Mouse (Mus musculus): ENCODE measurements around the gene Rem1. TPM values are rescaled to one million over a fixed set of nuclear protein-coding genes. Genes with fewer than 3 reads are reported as not detected.

Rem1 gene
- polyA plus RNA-seq, 1 experiment from 2014 or later: 6.1 TPM

DNA sequence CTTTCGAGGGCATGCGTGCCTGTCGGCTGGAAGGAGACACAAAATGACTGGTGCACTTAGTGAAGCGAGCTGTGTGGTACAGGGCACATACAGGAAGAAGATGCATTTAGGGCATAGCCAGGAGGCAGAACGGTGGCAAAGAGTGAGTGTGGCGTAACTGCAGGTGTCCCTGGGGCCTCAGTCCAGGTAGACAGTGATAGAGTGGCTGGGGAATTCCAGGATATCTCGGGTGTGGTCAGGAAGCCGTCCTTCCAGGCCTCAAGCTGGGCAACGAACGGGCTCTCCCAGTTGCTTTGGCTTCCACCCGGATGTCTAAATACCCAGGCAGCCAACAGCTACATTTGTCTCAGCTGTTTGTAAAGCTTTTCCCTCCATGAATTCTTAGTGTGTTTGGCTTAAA, 47.4 kb downstream of the Rem1 start:
- Histone ChIP-seq H3K4me1 (ENCODE audit: control insufficient read depth, insufficient read depth, low read length) (peaks cover 34% of the 10 kb centered on the region), H3K36me3 (ENCODE audit: control insufficient read depth, insufficient read depth, low read length) (peaks cover 14% of the 10 kb centered on the region; the same call in 1 of the 2 replicates)

DNA sequence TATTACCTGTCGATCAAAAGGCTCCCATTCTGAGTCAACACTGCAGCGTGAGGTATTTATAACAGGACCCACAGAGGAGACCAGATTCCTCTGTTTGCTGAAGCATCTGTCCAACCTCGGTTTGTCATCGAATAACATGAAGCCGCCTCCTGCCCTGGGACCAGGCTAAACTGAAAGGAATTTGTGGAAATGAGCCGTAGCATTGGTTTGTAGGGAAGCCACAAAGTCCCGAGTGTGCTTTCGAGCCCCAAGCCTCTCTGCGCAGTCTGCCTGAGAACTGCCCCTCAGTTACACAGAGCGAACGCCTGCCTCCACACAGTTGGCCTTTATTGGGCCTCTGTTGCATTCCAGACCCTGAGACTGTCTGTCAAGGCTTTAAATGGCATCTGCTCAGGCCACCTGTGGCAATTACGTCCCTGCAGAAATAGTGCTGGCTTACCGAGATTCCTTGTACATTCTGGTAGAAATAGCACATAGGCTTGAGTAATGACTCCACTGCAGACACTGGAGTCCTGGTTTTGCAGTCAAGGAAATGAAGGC, 48.6 kb downstream of the Rem1 start:
- Histone ChIP-seq H3K4me1 (ENCODE audit: control insufficient read depth, insufficient read depth, low read length) (peaks cover 40% of the 10 kb centered on the region), H3K36me3 (ENCODE audit: control insufficient read depth, insufficient read depth, low read length) (peaks cover 14% of the 10 kb centered on the region; the same call in 1 of the 2 replicates), H3K27me3 (ENCODE audit: control insufficient read depth, insufficient read depth, low read length) (no peaks in the 10 kb centered on the region), H3K4me2 (no peak overlapping the region), H3K9me3 (replicated peaks; ENCODE audit: control insufficient read depth, low read length) (no peaks in the 10 kb centered on the region), H3K27ac (ENCODE audit: low read depth, low read length) (no peak overlapping the region), H3K9ac (ENCODE audit: low read depth, low read length) (no peak overlapping the region), H3K4me3 (ENCODE audit: low read depth, low read length) (no peak overlapping the region)
- ATAC-seq (replicated peaks; ENCODE audit: insufficient number of reproducible peaks, low FRiP score, low TSS enrichment): no peak
- WGBS (ENCODE audit: insufficient replicate concordance): 84% methylated on average over 13 of the region's 13 CpGs

More for the DNA sequence above, 47.4 kb downstream of the Rem1 start:
- H3K27ac ChIP-seq (ENCODE audit: low read depth, low read length): no peak overlapping the region
- no peak for ATAC-seq (replicated peaks; ENCODE audit: insufficient number of reproducible peaks, low FRiP score, low TSS enrichment)
- H3K4me3 ChIP-seq (ENCODE audit: low read depth, low read length): no peak overlapping the region
- no peaks in the 10 kb centered on the region for H3K27me3 ChIP-seq (ENCODE audit: control insufficient read depth, insufficient read depth, low read length)
- no peak overlapping the region for H3K4me2 ChIP-seq
- no peaks in the 10 kb centered on the region for H3K9me3 ChIP-seq (replicated peaks; ENCODE audit: control insufficient read depth, low read length)
- 77% methylated on average over 11 of the region's 11 CpGs for WGBS (ENCODE audit: insufficient replicate concordance)
- no peak overlapping the region for H3K9ac ChIP-seq (ENCODE audit: low read depth, low read length)

DNA sequence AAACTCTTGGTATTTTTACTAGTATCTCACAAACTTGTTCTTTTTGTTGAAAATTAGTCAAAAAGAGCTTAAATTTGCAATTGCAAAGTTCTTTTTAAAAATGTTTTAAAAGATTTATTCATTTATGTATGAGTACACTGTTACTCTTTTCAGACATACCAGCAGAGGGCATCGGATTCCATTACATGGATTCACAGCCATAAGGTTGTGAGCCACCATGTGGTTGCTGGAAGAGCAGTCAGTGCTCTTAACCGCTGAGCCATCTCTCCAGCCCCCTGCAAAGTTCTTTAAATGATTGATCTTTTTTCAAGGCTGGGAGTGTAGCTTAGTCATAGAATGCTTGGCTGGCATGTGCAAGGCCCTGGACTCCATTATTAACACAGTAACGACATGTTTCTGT, 51.6 kb downstream of the Rem1 start:
- Histone ChIP-seq H3K27ac (ENCODE audit: low read depth, low read length) (no peak overlapping the region), H3K4me1 (ENCODE audit: control insufficient read depth, insufficient read depth, low read length) (peaks cover 14% of the 10 kb centered on the region), H3K27me3 (ENCODE audit: control insufficient read depth, insufficient read depth, low read length) (no peaks in the 10 kb centered on the region), H3K4me2 (no peak overlapping the region), H3K4me3 (ENCODE audit: low read depth, low read length) (no peak overlapping the region), H3K9me3 (replicated peaks; ENCODE audit: control insufficient read depth, low read length) (no peaks in the 10 kb centered on the region), H3K9ac (ENCODE audit: low read depth, low read length) (no peak overlapping the region), H3K36me3 (ENCODE audit: control insufficient read depth, insufficient read depth, low read length) (peaks cover 40% of the 10 kb centered on the region)
- ATAC-seq (replicated peaks; ENCODE audit: insufficient number of reproducible peaks, low FRiP score, low TSS enrichment): no peak
- 67% methylated on average over 3 of the region's 3 CpGs for WGBS (ENCODE audit: insufficient replicate concordance)

DNA sequence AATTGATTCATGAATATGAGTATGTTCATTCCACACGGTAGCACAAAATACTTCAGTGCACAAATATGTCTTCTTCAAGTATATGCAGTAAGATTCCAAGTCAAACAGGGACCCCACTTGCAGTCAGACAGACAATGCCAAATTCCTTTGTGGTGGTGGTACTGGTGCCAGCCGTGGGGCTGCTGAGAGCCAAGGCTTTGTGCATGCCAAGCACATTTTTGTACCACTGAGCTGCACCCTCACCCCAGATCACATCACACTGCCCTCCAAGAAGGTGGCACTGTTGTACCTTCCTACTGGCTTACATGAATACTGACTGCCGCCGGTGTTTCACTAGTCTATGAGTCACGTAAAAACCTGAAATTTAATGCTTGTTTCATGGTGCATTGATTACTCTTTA, 52.2 kb downstream of the Rem1 start:
- Histone ChIP-seq H3K9me3 (replicated peaks; ENCODE audit: control insufficient read depth, low read length) (no peaks in the 10 kb centered on the region), H3K4me3 (ENCODE audit: low read depth, low read length) (no peak overlapping the region), H3K36me3 (ENCODE audit: control insufficient read depth, insufficient read depth, low read length) (peaks cover 46% of the 10 kb centered on the region), H3K27ac (ENCODE audit: low read depth, low read length) (no peak overlapping the region), H3K4me1 (ENCODE audit: control insufficient read depth, insufficient read depth, low read length) (peaks cover 13% of the 10 kb centered on the region), H3K4me2 (no peak overlapping the region), H3K27me3 (ENCODE audit: control insufficient read depth, insufficient read depth, low read length) (no peaks in the 10 kb centered on the region), H3K9ac (ENCODE audit: low read depth, low read length) (no peak overlapping the region)
- WGBS (ENCODE audit: insufficient replicate concordance): 92% methylated on average over 5 of the region's 5 CpGs
- ATAC-seq (replicated peaks; ENCODE audit: insufficient number of reproducible peaks, low FRiP score, low TSS enrichment): no peak

DNA sequence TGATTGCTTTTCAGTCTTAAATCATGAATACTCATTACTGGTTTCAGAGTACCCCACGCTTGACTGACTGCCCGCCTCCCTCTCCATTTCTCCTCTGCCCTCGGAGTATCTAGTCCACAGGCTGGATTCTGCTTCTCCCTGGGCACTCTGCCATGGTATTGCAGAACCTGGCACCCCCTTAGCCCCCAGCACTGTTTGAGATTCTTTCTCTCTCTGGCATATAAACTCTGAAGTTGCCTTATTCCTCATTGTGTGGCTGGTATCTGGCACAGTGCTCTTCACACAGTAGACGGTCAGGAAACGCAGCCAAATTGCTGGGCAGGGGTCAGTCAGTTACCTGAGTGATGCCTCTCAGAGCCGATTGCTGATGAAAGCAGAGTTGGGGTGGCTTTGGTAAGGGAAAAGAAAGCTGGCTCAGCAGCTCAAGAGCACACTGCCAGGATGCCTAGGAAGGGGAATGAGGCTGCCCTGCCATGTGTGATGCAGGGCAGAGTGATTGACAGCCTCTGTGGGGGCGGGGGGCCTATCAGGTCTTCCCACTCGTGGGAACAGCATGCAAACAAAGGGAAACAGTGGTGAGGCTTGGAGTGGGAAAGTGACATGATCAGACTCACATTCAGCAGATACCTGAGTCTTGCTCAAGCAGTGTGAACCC, 53.1 kb downstream of the Rem1 start:
- H3K4me1 ChIP-seq (ENCODE audit: control insufficient read depth, insufficient read depth, low read length): peaks cover 9% of the 10 kb centered on the region
- H3K27ac ChIP-seq (ENCODE audit: low read depth, low read length): no peak overlapping the region
- ATAC-seq (replicated peaks; ENCODE audit: insufficient number of reproducible peaks, low FRiP score, low TSS enrichment): no peak
- WGBS (ENCODE audit: insufficient replicate concordance): 79% methylated on average over 8 of the region's 8 CpGs
- H3K9ac ChIP-seq (ENCODE audit: low read depth, low read length): peak overlapping the region; percentile 12; the same call in 1 of the 2 replicates
- no peaks in the 10 kb centered on the region for H3K27me3 ChIP-seq (ENCODE audit: control insufficient read depth, insufficient read depth, low read length)
- H3K9me3 ChIP-seq (replicated peaks; ENCODE audit: control insufficient read depth, low read length): no peaks in the 10 kb centered on the region
- H3K4me3 ChIP-seq (ENCODE audit: low read depth, low read length): no peak overlapping the region
- peaks cover 56% of the 10 kb centered on the region for H3K36me3 ChIP-seq (ENCODE audit: control insufficient read depth, insufficient read depth, low read length)
- H3K4me2 ChIP-seq: no peak overlapping the region

DNA sequence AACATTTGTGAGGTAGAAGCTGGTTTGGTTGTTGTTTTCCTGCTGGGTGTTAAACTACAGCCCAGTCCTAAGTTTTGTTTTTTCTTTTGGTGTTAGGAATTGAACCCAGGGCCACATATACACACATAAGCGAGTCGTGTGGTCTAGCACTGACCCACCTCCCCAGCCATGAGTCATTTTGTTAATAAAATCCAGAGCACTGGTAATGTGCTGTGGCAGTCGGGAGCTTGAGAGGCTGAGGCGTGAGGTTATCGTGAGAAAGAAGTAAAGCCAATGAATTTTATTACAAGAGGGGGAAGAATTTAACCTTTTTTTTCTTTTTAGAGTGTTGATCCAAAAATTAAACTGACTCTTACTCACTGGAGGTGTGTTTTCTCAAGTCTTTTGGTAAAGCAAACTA, 56.3 kb downstream of the Rem1 start:
- Histone ChIP-seq H3K27ac (ENCODE audit: low read depth, low read length) (no peak overlapping the region), H3K9ac (ENCODE audit: low read depth, low read length) (no peak overlapping the region), H3K27me3 (ENCODE audit: control insufficient read depth, insufficient read depth, low read length) (no peaks in the 10 kb centered on the region), H3K4me3 (ENCODE audit: low read depth, low read length) (no peak overlapping the region), H3K4me1 (ENCODE audit: control insufficient read depth, insufficient read depth, low read length) (peaks cover 9% of the 10 kb centered on the region), H3K4me2 (no peak overlapping the region), H3K36me3 (ENCODE audit: control insufficient read depth, insufficient read depth, low read length) (peaks cover 75% of the 10 kb centered on the region), H3K9me3 (replicated peaks; ENCODE audit: control insufficient read depth, low read length) (peaks cover 5% of the 10 kb centered on the region)
- no peak for ATAC-seq (replicated peaks; ENCODE audit: insufficient number of reproducible peaks, low FRiP score, low TSS enrichment)
- whole genome bisulfite sequencing (ENCODE audit: insufficient replicate concordance): 91% methylated on average over 5 of the region's 5 CpGs

Other genes with a start within 250 kb of the Rem1 start
- gene Sox12, start 228.9 kb upstream of the Rem1 start, polyA plus RNA-seq (2014; fragmentation: Nextera tagmentation; extraction: Ambion mirVana): 12.9 and 13.9 TPM in 2 replicates
- 50.9 and 55.4 TPM in 2 replicates for gene Zcchc3, start 211.9 kb upstream of the Rem1 start, polyA plus RNA-seq (2014; fragmentation: Nextera tagmentation; extraction: Ambion mirVana)
- 1.4 and 1.5 TPM in 2 replicates for gene 6820408C15Rik, start 211.4 kb upstream of the Rem1 start, polyA plus RNA-seq (2014; fragmentation: Nextera tagmentation; extraction: Ambion mirVana)
- not detected in 2 replicates for gene Defb23, start 162.3 kb upstream of the Rem1 start, polyA plus RNA-seq (2014; fragmentation: Nextera tagmentation; extraction: Ambion mirVana)
- not detected in 2 replicates for gene Defb20, start 149.9 kb upstream of the Rem1 start, polyA plus RNA-seq (2014; fragmentation: Nextera tagmentation; extraction: Ambion mirVana)
- gene Defb22, start 136.8 kb upstream of the Rem1 start, polyA plus RNA-seq (2014; fragmentation: Nextera tagmentation; extraction: Ambion mirVana): not detected in 2 replicates
- not detected in 2 replicates for gene Defb26, start 115.3 kb upstream of the Rem1 start, polyA plus RNA-seq (2014; fragmentation: Nextera tagmentation; extraction: Ambion mirVana)
- gene Defb28, start 108.7 kb upstream of the Rem1 start, polyA plus RNA-seq (2014; fragmentation: Nextera tagmentation; extraction: Ambion mirVana): not detected in 2 replicates
- not detected in 2 replicates for gene Defb29, start 86.9 kb upstream of the Rem1 start, polyA plus RNA-seq (2014; fragmentation: Nextera tagmentation; extraction: Ambion mirVana)
- gene Gm17416, start 57.6 kb upstream of the Rem1 start, polyA plus RNA-seq (2014; fragmentation: Nextera tagmentation; extraction: Ambion mirVana): not detected in 2 replicates
- not detected in 2 replicates for gene Defb21, start 54.2 kb upstream of the Rem1 start, polyA plus RNA-seq (2014; fragmentation: Nextera tagmentation; extraction: Ambion mirVana)
- gene Defb19, start 46.6 kb upstream of the Rem1 start, polyA plus RNA-seq (2014; fragmentation: Nextera tagmentation; extraction: Ambion mirVana): 1.5 TPM in 1 of 2 replicates, not detected in the other
- gene Defb45, start 27.6 kb upstream of the Rem1 start, polyA plus RNA-seq (2014; fragmentation: Nextera tagmentation; extraction: Ambion mirVana): not detected in 2 replicates
- gene Defb36, start 22.6 kb upstream of the Rem1 start, polyA plus RNA-seq (2014; fragmentation: Nextera tagmentation; extraction: Ambion mirVana): not detected in 2 replicates
- gene Defb25, start 3.9 kb upstream of the Rem1 start, polyA plus RNA-seq (2014; fragmentation: Nextera tagmentation; extraction: Ambion mirVana): 1.2 and 1.4 TPM in 2 replicates
- gene H13, start 42.5 kb downstream of the Rem1 start, polyA plus RNA-seq (2014; fragmentation: Nextera tagmentation; extraction: Ambion mirVana): 92.3 and 92.8 TPM in 2 replicates
- 22.2 and 29.2 TPM in 2 replicates for gene Mcts2, start 60.1 kb downstream of the Rem1 start, polyA plus RNA-seq (2014; fragmentation: Nextera tagmentation; extraction: Ambion mirVana)
- 95.3 and 98.1 TPM in 2 replicates for gene Id1, start 109.3 kb downstream of the Rem1 start, polyA plus RNA-seq (2014; fragmentation: Nextera tagmentation; extraction: Ambion mirVana)
- 22.4 and 22.5 TPM in 2 replicates for gene Cox4i2, start 127.2 kb downstream of the Rem1 start, polyA plus RNA-seq (2014; fragmentation: Nextera tagmentation; extraction: Ambion mirVana)
- gene Bcl2l1, start 204.8 kb downstream of the Rem1 start, polyA plus RNA-seq (2014; fragmentation: Nextera tagmentation; extraction: Ambion mirVana): 69.8 and 73.1 TPM in 2 replicates
- gene Tpx2, start 221.0 kb downstream of the Rem1 start, polyA plus RNA-seq (2014; fragmentation: Nextera tagmentation; extraction: Ambion mirVana): 81.0 and 88.3 TPM in 2 replicates

All from heart, embryonic 11.5 days (tissue).